Mouse (Mus musculus) right cerebral cortex, postnatal 25 days (tissue): Measurements from ENCODE around the gene Rgs7.

Experiments
- DNase-seq: peaks from one replicate; pipeline ENCODE4 v3.0.0; 2022

Gene Rgs7

GRCm38 (mm10) chr1:175128525-175128924 is 363.8 kb downstream of the Rgs7 start:
- DNase-seq, result no peak

- DNase-seq, result no peak
These were observed 367.9 kb downstream of the Rgs7 start for GRCm38 (mm10) chr1:175124416-175124815.

- DNase-seq, result no peak
These were observed 373.3 kb downstream of the Rgs7 start for GRCm38 (mm10) chr1:175118904-175119555.

GRCm38 (mm10) chr1:175108270-175108860 is 383.9 kb downstream of the Rgs7 start:
- no peak for DNase-seq

- DNase-seq, result no peak
These were observed 386.0 kb downstream of the Rgs7 start for GRCm38 (mm10) chr1:175106315-175106714.

- no peak for DNase-seq
These were observed 386.9 kb downstream of the Rgs7 start for GRCm38 (mm10) chr1:175105426-175105825.

- no peak for DNase-seq
These were observed 395.3 kb downstream of the Rgs7 start for GRCm38 (mm10) chr1:175097014-175097413.

- DNase-seq, result no peak
These were observed 410.2 kb downstream of the Rgs7 start for GRCm38 (mm10) chr1:175082104-175082503.

GRCm38 (mm10) chr1:175079819-175080608 is 412.3 kb downstream of the Rgs7 start:
- no peak for DNase-seq

GRCm38 (mm10) chr1:175073500-175074232 is 418.6 kb downstream of the Rgs7 start:
- no peak for DNase-seq

- peak; percentile 23 for DNase-seq
These were observed 422.5 kb downstream of the Rgs7 start for GRCm38 (mm10) chr1:175069758-175070290.

- DNase-seq, result no peak
These were observed 443.2 kb downstream of the Rgs7 start for GRCm38 (mm10) chr1:175049121-175049520.

- DNase-seq, result no peak
These were observed 451.0 kb downstream of the Rgs7 start for GRCm38 (mm10) chr1:175041167-175041817.

GRCm38 (mm10) chr1:175040038-175040437 is 452.3 kb downstream of the Rgs7 start:
- no peak for DNase-seq

GRCm38 (mm10) chr1:175039567-175039966 is 452.7 kb downstream of the Rgs7 start:
- DNase-seq, result no peak

GRCm38 (mm10) chr1:175035461-175035860 is 456.8 kb downstream of the Rgs7 start:
- DNase-seq, result no peak

GRCm38 (mm10) chr1:175032015-175032414 is 460.3 kb downstream of the Rgs7 start:
- DNase-seq, result no peak

- no peak for DNase-seq
These were observed 463.5 kb downstream of the Rgs7 start for GRCm38 (mm10) chr1:175028716-175029204.

GRCm38 (mm10) chr1:175028267-175028666 is 464.0 kb downstream of the Rgs7 start:
- DNase-seq, result no peak

GRCm38 (mm10) chr1:175025781-175026309 is 466.5 kb downstream of the Rgs7 start:
- DNase-seq, result no peak

- DNase-seq, result no peak
These were observed 468.2 kb downstream of the Rgs7 start for GRCm38 (mm10) chr1:175024136-175024535.
